Mouse (Mus musculus): ENCODE measurements around the gene Fut2. TPM values are rescaled to one million over a fixed set of nuclear protein-coding genes. Genes with fewer than 3 reads are reported as not detected.
"Not testable (repeated sequence)": the region's sequence is repeated elsewhere in the genome, so short reads cannot be mapped to it uniquely, and the experiment has no call there.

The Fut2 gene
- total and polyA plus RNA-seq, 2 experiments from 2014 or later: 0.15 TPM; not detected in 1

DNA sequence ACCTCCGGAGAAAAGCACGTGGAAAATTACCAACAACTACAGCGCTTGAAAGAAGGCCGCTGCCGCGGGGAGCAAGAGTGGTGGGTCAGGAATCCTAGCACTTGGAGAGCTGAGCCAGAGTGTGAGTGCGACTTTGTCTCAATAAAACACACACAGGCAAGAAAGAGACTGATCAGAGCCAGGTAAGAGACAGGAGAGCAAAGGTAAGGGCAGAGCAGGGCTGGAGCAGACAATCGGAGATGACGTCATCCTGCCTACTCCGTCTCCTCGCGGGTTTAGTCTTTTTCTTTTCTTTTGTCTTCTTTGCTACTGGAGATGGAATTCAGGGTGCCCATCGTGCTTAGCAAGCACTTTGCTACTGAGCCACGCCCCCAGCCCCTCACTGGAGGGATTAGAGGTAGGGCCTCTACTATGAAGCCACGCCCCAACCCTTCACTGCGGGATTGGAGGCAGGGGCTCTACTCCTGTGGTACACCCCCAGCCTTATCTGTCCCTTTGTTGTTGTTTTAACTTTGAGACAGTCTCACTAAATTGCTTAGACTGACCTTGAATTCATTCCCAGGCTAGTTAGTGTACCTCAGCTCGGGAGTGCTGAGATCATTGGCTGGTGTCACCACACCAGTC lies 11.7 kb downstream of the Fut2 start:
- 25% methylated on average over 17 of the region's 17 CpGs for WGBS
- DNase-seq (ENCODE audit: low spot score) (peak; percentile 24), ATAC-seq (peak; percentile 47; the same call in 1 of the 2 replicates)
- Histone ChIP-seq H3K9ac (replicated peaks; ENCODE audit: low read length) (no peak overlapping the region), H3K4me3 (ENCODE audit: low read length) (no peak overlapping the region), H3K27ac (no peak overlapping the region), H3K36me3 (ENCODE audit: insufficient read depth, low read length) (no peaks in the 10 kb centered on the region), H3K4me1 (ENCODE audit: insufficient read depth, low read length) (no peaks in the 10 kb centered on the region), H3K4me2 (ENCODE audit: low read depth, low read length) (peak overlapping the region; percentile 11), H3K27me3 (ENCODE audit: insufficient read depth, low read length) (no peaks in the 10 kb centered on the region), H3K9me3 (ENCODE audit: low read length) (no peaks in the 10 kb centered on the region)
- no peak for TF ChIP-seq CTCF (IDR thresholded peaks at IDR 0.05; ENCODE audit: low read depth)

DNA sequence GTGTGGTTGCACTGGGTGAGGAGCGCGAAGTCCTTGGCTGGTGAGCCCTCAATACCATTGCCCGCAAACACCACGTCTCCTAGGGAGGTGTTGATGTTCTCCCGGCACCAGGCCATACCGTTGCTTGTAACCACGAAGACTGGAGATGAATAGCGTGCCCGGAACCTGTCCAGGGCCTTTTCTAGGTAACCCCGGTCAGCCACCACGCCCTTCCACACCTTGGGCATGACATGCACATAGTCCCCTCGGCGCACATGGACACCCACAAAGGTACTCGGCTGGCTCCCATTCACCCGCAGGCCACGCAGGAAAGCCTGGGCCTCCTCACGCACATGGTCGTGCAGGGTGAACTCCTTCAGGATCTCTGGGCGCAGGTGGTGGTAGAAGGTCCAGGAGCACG lies 15.7 kb downstream of the Fut2 start:
- ATAC-seq; H3K9me3 ChIP-seq (ENCODE audit: low read length); H3K9ac ChIP-seq (replicated peaks; ENCODE audit: low read length); H3K36me3 ChIP-seq (ENCODE audit: insufficient read depth, low read length); H3K27ac ChIP-seq; H3K27me3 ChIP-seq (ENCODE audit: insufficient read depth, low read length); H3K4me1 ChIP-seq (ENCODE audit: insufficient read depth, low read length); H3K4me2 ChIP-seq (ENCODE audit: low read depth, low read length); DNase-seq (ENCODE audit: low spot score); H3K4me3 ChIP-seq (ENCODE audit: low read length): not testable (repeated sequence)
- WGBS: 96% methylated on average over 19 of the region's 20 CpGs

DNA sequence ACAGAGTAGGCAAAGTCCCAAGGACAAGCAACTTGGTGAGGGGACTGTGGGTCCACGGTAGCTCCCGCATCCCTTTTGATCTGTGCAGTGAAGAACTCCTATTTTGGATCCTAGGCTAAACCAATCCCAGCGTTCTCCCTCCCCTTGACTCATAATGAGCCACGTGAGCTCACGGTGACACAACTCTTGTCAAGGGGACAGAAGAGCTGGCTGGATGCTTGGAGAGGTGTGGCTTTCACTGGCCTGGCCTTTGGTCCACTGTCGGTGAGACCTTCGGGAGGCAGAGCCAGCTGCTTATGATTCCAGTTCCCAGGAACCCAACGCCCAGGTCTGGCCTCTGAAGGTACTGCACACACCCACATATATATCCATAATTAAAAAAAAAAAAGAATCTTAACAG lies 16.8 kb downstream of the Fut2 start:
- Histone ChIP-seq H3K4me1 (ENCODE audit: insufficient read depth, low read length) (no peaks in the 10 kb centered on the region), H3K9me3 (ENCODE audit: low read length) (no peaks in the 10 kb centered on the region), H3K4me3 (ENCODE audit: low read length) (no peak overlapping the region), H3K36me3 (ENCODE audit: insufficient read depth, low read length) (no peaks in the 10 kb centered on the region), H3K9ac (replicated peaks; ENCODE audit: low read length) (no peak overlapping the region), H3K27me3 (ENCODE audit: insufficient read depth, low read length) (no peaks in the 10 kb centered on the region), H3K27ac (no peak overlapping the region), H3K4me2 (ENCODE audit: low read depth, low read length) (no peak overlapping the region)
- WGBS: 81% methylated on average over 8 of the region's 8 CpGs
- ATAC-seq (no peak), DNase-seq (ENCODE audit: low spot score) (no peak)
- no peak for TF ChIP-seq CTCF (IDR thresholded peaks at IDR 0.05; ENCODE audit: low read depth)

DNA sequence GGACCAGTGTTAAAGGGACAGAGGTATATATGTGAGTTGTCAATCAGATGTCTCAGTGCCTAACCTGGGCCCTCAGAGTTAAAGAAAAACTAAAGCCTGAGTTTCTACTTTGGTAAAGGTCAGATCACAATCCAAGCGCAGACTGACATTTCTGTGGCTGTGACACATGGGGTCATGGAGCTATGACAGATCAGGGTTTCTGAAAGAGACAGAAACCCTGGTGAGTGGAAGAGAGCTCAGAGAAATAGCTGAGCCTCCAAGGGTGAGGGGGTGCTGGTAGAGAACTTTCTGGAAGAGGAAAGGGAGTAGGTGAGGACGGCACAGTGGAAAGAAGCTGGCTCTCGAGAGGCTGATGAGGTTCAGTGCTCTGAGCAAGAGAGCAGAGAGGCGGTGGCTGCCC lies 19.5 kb downstream of the Fut2 start:
- DNase-seq (ENCODE audit: low spot score): no peak

DNA sequence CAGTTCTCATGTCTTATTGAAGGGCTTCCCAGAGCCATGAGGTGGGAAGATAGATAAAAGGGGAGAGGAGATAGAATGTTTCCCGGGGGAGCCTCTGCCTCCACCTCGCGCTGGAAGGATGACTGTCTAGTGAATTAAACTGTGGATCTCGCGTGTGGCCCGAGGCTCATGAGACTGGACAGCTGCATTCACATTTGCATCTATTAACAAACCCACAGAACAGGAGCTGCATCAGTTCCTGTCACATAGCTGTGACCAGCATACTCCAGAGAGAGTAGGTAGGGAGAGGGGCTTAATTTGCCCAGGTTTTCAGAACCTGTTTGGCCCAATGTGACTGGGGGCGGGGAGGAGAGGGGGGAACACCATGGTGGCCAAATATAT lies 20.6 kb downstream of the Fut2 start:
- DNase-seq (ENCODE audit: low spot score) (no peak), ATAC-seq (no peak)
- H3K4me2 ChIP-seq (ENCODE audit: low read depth, low read length): no peak overlapping the region
- no peak for TF ChIP-seq CTCF (IDR thresholded peaks at IDR 0.05; ENCODE audit: low read depth)
- no peak overlapping the region for H3K4me3 ChIP-seq (ENCODE audit: low read length)
- peaks cover 17% of the 10 kb centered on the region; the same call in 1 of the 2 replicates for H3K4me1 ChIP-seq (ENCODE audit: insufficient read depth, low read length)
- no peak overlapping the region for H3K9ac ChIP-seq (replicated peaks; ENCODE audit: low read length)
- no peak overlapping the region for H3K27ac ChIP-seq
- H3K9me3 ChIP-seq (ENCODE audit: low read length): no peaks in the 10 kb centered on the region
- H3K27me3 ChIP-seq (ENCODE audit: insufficient read depth, low read length): no peaks in the 10 kb centered on the region
- no peaks in the 10 kb centered on the region for H3K36me3 ChIP-seq (ENCODE audit: insufficient read depth, low read length)
- 62% methylated on average over 7 of the region's 7 CpGs for WGBS

More for the DNA sequence above, 19.5 kb downstream of the Fut2 start:
- H3K9me3 ChIP-seq (ENCODE audit: low read length): no peaks in the 10 kb centered on the region
- H3K4me1 ChIP-seq (ENCODE audit: insufficient read depth, low read length): peaks cover 12% of the 10 kb centered on the region; the same call in 1 of the 2 replicates
- H3K4me2 ChIP-seq (ENCODE audit: low read depth, low read length): no peak overlapping the region
- 81% methylated on average over 4 of the region's 4 CpGs for whole genome bisulfite sequencing
- no peak overlapping the region for H3K4me3 ChIP-seq (ENCODE audit: low read length)
- TF ChIP-seq CTCF (IDR thresholded peaks at IDR 0.05; ENCODE audit: low read depth): no peak
- H3K27me3 ChIP-seq (ENCODE audit: insufficient read depth, low read length): no peaks in the 10 kb centered on the region
- no peak overlapping the region for H3K9ac ChIP-seq (replicated peaks; ENCODE audit: low read length)
- H3K36me3 ChIP-seq (ENCODE audit: insufficient read depth, low read length): no peaks in the 10 kb centered on the region
- H3K27ac ChIP-seq: no peak overlapping the region
- no peak for ATAC-seq

DNA sequence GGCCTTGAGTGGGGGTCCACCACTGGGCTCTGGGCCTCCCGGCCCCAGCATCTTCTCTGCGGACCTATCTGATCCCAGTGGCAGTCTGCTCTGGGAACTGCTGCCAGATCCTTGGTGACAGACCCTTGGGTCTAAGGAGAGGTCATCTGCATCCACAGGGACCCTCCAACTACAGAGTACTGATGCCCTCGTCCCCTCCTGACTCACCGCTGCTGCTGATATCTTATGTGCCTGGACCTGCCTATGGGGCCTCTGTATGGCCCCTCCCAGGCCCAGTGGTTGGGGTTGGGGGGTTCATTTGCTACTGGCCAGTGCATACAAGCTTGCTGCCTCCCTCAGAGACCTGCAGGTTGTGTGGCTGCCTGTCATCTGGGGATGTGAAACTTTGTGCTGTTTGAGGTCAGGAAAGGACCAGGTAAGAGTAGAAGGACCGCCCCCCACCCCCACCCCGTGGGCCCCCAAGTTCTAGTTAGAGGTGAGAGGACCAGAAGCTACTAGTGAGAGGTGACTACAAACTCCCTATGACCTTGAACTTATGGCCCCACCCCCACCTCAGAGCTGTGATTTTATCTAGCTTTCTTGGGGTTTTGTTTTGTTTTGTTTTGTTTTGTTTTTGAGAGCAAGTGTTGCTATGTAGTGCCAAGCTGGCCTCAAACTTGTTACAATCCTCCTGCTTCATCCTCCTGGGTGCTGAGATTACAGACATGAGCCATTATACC lies 21.2 kb downstream of the Fut2 start:
- TF ChIP-seq CTCF (IDR thresholded peaks at IDR 0.05; ENCODE audit: low read depth): no peak
- peak overlapping the region; percentile 33; the same call in 1 of the 2 replicates for H3K9ac ChIP-seq (replicated peaks; ENCODE audit: low read length)
- no peaks in the 10 kb centered on the region for H3K36me3 ChIP-seq (ENCODE audit: insufficient read depth, low read length)
- no peak for DNase-seq (ENCODE audit: low spot score)
- H3K4me3 ChIP-seq (ENCODE audit: low read length): peak overlapping the region; percentile 36; the same call in 1 of the 2 replicates
- H3K27ac ChIP-seq: peak overlapping the region; percentile 87
- ATAC-seq: no peak
- no peaks in the 10 kb centered on the region for H3K9me3 ChIP-seq (ENCODE audit: low read length)
- peaks cover 17% of the 10 kb centered on the region; the same call in 1 of the 2 replicates for H3K4me1 ChIP-seq (ENCODE audit: insufficient read depth, low read length)
- H3K4me2 ChIP-seq (ENCODE audit: low read depth, low read length): peak overlapping the region; percentile 78
- no peaks in the 10 kb centered on the region for H3K27me3 ChIP-seq (ENCODE audit: insufficient read depth, low read length)
- 76% methylated on average over 6 of the region's 6 CpGs for WGBS

DNA sequence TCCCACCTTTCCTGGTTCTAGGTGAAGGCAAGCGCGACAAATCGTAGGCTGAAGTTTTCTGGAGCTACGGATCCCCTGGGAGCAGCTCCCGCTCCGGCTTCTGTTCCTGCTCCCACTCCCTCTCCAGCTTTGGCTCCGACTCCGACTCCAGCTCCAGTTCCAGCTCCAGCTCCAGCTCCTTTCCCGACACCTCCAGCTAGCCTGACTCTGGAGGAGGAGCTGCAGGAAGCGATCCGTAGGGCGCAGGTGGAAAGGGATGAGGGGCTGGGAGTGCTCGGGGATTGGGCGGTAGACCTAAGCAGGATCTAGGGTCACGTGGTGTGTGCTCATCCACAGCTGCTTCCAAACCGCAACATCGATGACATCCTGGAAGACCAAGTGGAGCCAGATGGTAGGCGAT lies 22.0 kb downstream of the Fut2 start:
- TF ChIP-seq CTCF (IDR thresholded peaks at IDR 0.05; ENCODE audit: low read depth): no peak
- no peaks in the 10 kb centered on the region for H3K27me3 ChIP-seq (ENCODE audit: insufficient read depth, low read length)
- WGBS: 4% methylated on average over 18 of the region's 18 CpGs
- peak overlapping the region; percentile 36 for H3K4me3 ChIP-seq (ENCODE audit: low read length)
- DNase-seq (ENCODE audit: low spot score): peak; percentile 80
- H3K4me1 ChIP-seq (ENCODE audit: insufficient read depth, low read length): peaks cover 17% of the 10 kb centered on the region; the same call in 1 of the 2 replicates
- H3K36me3 ChIP-seq (ENCODE audit: insufficient read depth, low read length): no peaks in the 10 kb centered on the region
- ATAC-seq: peak; percentile 31
- peak overlapping the region; percentile 33; the same call in 1 of the 2 replicates for H3K9ac ChIP-seq (replicated peaks; ENCODE audit: low read length)
- no peaks in the 10 kb centered on the region for H3K9me3 ChIP-seq (ENCODE audit: low read length)
- H3K4me2 ChIP-seq (ENCODE audit: low read depth, low read length): peak overlapping the region; percentile 78
- H3K27ac ChIP-seq: peak overlapping the region; percentile 87
